Mouse (Mus musculus) kidney, adult 8-10 months (tissue): ENCODE data around the gene Usp29.
A peak's percentile ranks its signal among the peaks of the same experiment; 100 is the strongest.
"Not testable (repeated sequence)": the region's sequence is repeated elsewhere in the genome, so short reads cannot be mapped to it uniquely, and the experiment has no call there.

Experiments
- DNase-seq, 2 experiments: peaks; one replicate each; pipeline ENCODE4 v3.0.0; 2022

The Usp29 gene

GRCm38 (mm10) chr7:6770286-6770685 is 39.9 kb downstream of the Usp29 start:
- peak; percentile 14 to 22 for DNase-seq

GRCm38 (mm10) chr7:6773865-6774413 is 43.6 kb downstream of the Usp29 start:
- not testable (repeated sequence) for DNase-seq

DNA sequence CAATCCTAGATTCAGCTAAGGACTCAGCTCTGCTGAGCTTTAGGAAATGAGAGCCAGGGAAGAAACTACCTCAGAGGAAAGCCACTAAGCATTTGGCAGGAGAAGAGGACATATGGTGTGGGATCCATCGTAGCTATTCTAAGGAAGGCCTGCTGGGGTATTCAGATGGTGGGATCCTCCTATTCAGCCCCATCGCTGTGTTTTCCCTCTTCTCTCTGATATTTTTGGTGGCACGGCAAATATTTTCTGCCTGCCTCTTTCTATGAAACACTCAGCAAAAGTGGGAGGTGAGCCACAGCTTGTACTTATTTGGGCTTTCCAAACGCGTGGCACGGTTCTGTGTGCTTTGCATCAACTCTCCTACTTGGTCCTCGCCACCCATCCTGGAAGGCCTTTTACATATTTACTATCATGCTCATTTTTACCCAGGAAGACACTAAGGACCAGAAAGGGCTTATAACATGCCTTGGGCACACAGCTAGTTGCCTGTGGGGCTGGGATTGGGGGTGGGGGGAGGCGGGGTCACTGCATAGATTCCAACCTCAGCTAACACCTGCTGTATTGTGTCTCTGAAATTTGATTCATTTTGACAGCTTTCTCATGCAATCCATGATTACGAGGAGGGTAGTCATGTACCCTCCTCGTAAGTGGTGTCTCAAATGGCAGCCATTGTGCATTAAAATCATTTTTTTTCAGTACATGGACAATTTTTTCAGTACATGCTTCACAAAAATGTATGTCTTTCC is 46.1 kb downstream of the Usp29 start:
- no peak for DNase-seq

DNA sequence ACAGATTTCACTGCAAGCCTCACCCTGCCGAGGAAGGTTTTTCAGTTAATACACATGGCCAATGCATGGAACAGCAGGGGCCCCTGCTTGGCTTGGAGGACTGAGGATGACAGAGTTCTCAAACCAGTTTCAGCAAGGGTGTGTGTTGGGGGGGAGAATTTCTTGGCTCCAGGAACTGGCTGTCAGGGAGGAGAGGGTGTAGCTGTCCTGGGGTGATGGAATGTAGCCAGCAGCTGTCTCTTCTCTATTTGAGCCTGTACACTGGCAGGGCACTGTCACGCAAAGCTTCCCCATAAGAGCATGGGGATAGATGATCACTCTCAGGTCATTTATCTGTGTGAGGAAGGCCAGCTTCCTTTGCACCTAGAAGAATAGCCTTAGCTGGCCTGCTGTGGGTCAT is 46.7 kb downstream of the Usp29 start:
- no peak for DNase-seq

- no peak for DNase-seq
Observed at GRCm38 (mm10) chr7:6777689-6778088, 47.3 kb downstream of the Usp29 start.

GRCm38 (mm10) chr7:6779172-6779571 is 48.8 kb downstream of the Usp29 start:
- DNase-seq = no peak

GRCm38 (mm10) chr7:6781541-6781940 is 51.2 kb downstream of the Usp29 start:
- DNase-seq = no peak

DNA sequence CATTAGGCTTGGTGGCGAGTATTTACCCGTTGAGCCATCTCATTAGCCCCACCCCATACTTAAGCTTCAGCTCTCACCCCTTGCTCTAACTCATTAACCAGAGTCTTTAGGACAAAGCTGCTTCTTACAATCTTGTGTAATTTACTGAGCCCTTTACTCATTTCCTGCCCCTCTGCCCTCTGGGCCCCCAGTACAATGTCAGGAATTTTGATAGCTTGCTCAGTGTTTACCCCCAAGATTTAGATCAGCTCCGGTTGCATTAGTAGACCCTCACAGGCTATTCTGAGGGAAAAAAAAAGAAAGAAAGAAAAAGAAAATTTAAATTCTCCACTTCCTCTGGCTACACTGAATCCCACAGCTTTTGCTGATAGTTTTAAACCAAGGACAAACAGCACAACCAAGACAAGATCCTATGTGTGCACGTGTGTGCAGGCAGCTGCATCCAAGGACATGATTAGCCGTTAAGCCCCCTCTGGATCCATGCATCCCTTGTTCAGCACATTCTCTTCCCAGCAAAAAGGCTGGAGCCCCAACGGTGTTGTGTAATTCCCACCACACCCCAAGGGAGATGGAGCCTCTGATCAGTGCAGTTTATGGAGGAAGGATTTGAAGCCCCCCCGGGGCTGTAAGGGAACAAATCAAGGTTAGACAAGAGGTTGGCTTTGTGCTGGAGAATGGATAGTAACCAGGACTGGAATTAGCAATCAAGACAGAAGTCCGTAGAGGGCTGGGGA is 54.1 kb downstream of the Usp29 start:
- DNase-seq = peak in 1 of 2 experiments; percentile 16

GRCm38 (mm10) chr7:6787000-6787399 is 56.6 kb downstream of the Usp29 start:
- peak in 1 of 2 experiments; percentile 5 for DNase-seq

- DNase-seq = no peak
Observed at GRCm38 (mm10) chr7:6788101-6788500, 57.7 kb downstream of the Usp29 start.

GRCm38 (mm10) chr7:6791286-6792065 is 61.1 kb downstream of the Usp29 start:
- DNase-seq = no peak

- no peak for DNase-seq
Observed at GRCm38 (mm10) chr7:6793240-6793639, 62.9 kb downstream of the Usp29 start.

DNA sequence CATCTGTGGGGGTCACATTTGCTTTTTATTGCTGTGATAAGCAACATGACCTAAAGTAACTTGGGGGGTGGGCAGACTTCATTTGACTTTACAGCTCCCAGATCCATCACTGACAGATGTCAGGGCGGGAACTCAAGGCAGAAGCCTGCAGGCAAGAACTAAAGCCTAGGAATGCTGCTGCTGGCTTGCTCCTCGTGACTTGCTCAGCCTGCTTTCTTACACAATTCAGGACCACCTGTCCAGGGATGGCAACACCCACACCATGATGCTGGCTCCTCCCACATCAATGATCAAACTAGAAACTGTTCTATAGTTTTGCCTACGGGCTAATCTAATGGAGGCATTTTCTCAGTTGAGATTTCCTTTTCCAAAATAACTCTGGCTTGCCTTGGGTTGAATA is 63.4 kb downstream of the Usp29 start:
- no peak for DNase-seq

DNA sequence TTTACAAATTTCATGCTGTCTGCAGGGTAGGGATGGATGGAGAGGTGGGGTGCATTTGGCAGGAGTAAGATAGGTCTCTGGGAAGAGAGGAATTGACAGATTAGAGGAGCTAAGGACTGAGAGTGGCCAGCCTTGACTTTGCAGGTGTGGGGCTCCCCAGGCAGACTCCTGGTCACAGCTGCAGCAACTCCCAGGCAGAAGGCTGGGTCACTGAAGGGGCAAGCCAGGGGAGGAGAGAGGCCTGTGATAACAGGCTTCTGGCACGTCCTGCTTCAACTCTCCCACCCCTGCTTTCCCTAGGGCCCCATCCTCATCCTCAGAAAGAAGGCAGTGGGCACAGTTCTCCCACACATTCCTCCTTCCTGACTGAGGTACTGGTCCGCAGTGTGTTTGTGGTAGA is 67.0 kb downstream of the Usp29 start:
- DNase-seq = no peak

GRCm38 (mm10) chr7:6799105-6799805 is 68.9 kb downstream of the Usp29 start:
- DNase-seq = no peak

DNA sequence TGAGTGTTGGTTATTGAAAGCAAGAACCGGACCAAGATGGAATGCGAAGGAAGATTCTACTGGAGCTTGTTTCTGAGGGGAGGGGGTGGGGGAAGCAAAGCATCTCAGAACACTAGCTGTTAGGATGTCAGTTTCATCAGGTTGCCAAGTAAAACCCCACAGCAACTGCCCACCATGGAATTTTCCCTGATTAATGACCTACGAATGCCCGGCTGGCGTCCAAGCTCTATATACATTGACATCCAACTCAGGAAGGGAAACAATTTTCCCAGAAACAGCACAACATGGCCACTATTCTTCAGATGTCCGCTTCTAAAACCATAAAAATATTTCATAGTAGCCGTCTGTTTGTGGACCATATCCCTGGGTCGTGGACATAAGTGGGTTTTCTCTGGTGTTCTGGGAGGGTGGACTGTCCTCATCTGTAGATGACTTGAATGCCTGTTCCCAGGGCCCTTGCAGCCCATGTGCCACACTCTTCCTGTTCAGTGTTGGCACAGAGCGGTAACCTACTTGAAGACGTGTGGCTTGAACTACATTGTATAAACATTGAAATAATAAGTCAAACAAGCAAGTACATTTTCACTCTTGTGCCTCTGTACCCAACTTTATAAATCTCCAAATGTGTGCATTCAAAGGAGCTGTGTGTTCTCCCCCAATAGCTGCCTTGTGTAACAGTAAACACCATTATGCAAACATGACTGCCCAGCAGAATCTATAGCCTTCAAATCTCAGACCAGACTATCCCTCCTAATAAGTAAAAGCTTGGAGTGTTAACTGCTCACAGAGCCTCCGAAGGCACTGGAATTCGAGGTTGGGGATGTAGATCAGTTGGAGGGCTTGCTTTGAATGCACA is 70.4 kb downstream of the Usp29 start:
- DNase-seq = no peak

DNA sequence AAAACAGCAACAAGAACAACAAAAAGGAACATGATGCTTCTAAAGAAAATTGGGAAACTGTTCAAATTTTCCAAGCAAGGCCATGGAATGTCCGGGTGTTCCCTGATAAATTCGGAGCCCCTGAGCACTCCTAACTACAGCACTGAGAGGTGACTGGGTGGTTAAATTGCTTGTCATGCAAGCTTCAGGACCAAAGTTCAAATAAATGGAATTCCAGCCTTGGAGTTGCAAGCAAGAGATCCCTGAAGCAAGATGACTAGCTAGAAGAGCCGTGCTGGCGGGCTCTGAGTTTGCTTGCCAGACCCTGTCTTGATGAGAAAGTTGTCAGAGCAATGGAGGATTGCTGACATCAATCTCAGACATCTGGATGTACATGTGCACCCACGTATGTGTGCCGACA is 71.3 kb downstream of the Usp29 start:
- no peak for DNase-seq

DNA sequence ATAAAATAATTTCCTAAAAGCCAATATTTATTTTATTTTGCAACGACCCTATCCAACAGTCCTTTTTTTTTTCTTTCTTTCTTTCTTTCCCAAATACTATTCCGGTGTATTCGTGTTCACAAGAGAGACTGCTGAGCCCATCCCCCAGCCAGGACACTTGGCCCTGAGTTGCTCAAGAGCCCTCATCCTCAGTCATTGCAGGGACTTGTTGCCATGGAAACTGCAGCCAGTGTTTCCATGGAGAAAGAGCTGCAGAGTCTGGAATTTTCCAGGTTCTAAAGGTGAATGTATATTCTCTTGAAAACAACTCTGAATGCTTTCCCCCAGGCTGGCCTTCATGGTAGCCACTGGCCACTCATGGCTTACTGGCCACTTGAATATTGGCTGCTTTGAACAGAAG is 80.2 kb downstream of the Usp29 start:
- DNase-seq = no peak

- DNase-seq = no peak
Observed at GRCm38 (mm10) chr7:6814971-6815370, 84.6 kb downstream of the Usp29 start.

- DNase-seq = no peak
Observed at GRCm38 (mm10) chr7:6816706-6817376, 86.5 kb downstream of the Usp29 start.

GRCm38 (mm10) chr7:6820296-6820695 is 89.9 kb downstream of the Usp29 start:
- no peak for DNase-seq
